Mouse (Mus musculus) 3T3-L1 (cell line): ENCODE data around the gene Prdm8.

Experiments
- DNase-seq: peaks from one replicate; pipeline ENCODE4 v3.0.0-alpha.2; 2015; ENCODE audit warnings: low read depth, low spot score

The Prdm8 gene

DNA sequence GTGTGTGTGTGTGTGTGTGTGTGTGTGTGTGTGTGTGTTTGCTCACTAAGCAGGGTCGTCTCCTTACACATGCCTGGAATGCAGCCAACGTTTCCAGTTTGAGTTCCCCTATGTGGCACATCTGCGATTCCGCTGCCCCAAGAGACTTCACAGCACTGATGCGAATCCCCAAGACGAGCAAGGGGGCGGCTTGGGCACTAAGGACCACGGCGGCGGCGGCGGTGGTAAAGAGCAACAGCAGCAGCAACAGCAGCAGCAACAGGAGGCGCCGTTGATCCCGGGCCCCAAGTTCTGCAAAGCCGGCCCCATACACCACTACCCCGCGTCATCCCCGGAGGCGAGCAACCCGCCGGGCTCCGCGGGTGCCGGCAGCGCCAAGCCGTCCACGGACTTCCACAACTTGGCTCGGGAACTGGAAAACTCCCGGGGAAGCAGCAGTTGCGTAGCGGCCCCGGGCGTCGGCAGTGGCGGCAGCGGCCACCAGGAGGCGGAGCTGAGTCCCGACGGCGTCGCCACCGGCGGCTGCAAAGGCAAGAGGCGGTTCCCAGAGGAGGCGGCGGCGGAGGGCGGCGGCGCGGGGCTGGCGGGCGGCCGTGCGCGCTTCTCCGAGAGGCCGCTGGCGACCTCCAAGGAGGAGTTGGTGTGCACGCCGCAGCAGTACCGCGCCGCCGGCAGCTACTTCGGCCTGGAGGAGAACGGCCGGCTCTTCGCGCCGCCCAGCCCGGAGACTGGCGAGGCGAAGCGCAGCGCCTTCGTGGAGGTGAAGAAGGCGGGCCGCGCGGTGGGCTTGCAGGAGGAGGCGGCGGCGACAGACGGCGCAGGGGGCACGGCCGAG, 18.2 kb downstream of the Prdm8 start:
- no peak for DNase-seq

DNA sequence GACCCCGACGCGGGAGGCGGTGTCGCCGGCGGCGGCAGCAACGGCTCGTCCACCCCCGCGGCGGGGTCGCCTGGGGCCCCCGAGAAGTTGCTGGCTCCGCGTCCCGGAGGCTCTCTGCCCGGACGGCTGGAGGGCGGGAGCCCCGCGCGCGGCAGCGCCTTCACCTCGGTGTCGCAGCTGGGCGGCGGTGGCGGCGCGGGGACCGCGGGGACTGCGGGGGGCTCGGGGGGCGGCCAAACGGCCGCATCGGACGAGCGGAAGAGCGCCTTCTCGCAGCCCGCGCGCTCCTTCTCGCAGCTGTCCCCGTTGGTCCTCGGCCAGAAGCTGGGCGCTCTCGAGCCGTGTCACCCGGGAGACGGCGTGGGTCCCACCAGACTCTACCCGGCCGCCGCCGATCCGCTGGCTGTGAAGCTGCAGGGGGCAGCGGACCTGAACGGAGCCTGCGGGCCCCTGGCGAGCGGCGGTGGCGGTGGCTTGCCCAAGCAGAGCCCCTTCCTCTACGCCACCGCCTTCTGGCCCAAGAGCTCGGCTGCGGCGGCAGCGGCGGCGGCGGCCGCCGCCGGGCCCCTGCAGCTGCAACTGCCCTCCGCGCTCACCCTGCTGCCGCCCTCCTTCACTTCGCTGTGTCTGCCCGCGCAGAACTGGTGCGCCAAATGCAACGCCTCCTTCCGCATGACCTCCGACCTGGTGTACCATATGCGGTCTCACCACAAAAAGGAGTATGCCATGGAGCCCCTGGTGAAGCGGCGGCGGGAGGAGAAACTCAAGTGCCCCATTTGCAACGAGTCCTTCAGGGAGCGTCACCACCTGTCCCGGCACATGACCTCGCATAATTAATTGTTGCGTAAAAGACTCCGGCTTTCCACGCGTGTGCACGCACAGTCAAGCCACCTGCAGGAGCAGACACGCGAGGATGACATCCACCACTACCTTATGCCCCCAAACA, 19.1 kb downstream of the Prdm8 start:
- no peak for DNase-seq

DNA sequence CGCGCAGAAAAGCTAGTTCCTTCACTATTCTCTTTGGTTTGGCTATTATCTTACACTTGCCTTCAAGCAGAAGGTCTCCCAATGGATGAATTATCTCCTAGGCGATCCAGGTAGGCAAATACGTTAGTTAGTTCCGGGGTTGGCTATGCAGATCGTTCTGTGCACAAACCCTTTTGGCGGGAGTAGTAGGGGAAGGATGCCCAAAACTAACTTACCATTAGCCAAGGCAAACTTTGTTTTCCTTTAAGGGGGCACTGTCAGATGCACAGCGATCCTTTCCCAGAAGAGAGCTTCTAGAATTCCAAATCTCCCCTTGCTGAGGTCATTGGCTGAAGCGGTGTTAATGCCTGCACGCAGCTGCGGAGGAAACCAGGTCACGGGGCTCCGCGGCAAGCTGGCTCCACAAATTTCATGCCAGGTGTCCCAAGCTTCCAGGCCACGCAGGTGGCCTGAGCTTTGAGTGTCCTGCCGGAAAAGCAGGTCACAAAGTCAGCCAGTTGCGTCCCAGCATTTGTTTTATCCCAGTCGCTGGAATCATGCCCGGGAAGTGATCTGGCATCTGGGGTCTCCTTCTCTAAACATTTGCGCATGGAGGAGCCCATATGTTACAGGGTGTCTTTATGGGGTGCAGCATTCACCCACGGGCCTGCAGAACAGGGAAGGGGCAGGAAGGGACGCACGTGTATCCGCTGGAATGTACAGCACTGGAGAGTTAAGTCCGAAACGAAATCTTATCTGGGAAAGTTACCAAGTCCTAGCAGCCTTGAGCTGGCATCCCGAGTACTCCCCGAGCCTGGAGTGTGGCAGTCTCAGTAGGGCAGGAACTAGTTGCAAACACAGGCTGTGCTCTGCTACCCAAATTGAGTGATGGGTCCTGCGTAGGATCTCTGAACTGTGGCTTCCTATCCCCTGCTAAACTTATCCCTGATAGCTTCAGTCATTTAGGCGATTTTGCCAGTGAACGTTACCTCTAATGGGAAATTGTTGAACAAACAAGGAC, 22.5 kb downstream of the Prdm8 start:
- no peak for DNase-seq

DNA sequence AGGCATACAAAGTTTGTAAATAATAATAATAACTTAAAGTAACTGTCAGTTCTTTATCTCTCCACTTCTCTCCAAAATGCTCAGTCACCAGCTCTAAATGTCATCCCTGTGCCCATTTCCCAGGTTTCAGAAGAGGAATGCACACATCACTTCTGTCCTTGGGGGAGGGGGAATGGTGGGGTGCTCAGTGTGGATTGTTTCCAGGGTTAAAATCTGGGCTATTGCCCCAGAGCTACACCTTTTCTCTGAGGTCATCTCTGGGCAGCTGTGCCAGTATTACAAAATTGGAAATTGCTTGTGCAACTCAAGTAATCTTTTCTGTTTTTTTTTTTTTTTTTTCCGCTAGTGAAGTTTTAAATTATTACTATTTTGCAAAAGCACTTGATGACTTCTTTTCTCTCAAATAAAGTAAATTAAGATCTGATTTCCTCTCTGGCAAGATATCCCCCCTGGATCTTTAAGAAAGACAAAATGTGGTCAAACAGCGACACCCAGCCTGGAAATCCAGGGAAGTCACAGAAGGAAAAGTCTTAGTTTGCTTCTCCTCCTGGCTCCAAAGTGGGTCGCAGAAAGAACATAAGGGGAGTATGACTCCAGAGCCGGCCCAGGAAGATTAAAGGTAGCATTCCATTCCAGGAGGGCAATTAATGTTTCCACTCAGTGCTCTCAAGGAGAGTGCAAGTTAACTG, 25.4 kb downstream of the Prdm8 start:
- no peak for DNase-seq

DNA sequence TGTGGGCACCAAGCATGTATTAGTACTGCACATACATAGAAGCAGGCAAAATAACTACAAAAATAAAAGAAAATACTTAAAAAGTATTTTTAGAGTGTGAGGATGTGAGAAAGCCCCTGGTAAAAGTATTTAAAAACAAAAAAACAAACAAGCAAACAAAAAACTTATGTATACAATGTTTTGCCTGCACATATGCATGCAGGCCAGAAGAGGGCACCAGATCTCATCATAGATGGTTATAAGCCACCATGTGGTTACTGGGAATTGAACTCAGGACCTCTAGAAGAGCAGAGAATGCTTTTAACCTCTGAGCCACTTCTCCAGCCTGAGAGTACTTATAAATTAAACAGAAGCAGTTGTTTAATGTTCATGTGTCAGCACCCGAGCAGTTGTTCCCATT, 28.0 kb downstream of the Prdm8 start:
- DNase-seq: no peak

DNA sequence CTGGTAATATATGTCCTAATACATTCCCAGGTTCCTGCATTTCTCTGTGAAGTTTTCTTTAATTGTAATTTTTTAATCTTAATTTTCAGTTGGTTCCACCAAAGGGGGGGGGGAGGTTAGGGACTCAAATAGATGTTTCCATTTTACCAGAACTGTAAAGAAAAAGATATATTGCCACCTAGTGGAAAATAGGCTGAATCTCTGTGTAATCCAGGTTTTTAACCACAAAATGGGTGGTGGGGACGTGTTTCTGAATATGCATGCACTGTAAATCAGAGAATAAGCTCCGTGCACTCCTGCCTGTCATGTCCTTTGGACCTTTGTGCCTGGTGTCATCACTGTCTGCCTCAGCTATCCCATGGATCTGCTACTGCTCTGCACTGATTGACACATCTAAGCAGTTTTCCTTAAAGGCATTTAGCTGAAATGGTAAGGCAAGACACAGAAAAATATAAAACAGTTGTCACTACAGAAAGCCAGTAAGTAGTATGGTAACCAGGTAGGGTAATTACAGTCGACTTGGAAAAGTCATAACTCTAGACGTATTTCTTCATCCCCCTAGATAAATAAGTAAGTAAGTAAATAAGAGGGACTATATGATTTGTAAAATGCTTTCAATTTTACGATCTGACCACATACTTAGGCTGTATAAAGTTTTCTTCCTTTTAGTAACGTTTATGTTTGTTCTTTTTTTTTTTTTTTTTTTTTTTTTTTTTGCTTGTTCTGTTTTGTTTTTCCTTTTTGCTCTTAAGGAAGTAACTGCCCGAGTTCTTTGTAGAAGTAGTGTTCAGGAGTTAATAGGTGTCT, 31.6 kb downstream of the Prdm8 start:
- DNase-seq: peak; percentile 58

DNA sequence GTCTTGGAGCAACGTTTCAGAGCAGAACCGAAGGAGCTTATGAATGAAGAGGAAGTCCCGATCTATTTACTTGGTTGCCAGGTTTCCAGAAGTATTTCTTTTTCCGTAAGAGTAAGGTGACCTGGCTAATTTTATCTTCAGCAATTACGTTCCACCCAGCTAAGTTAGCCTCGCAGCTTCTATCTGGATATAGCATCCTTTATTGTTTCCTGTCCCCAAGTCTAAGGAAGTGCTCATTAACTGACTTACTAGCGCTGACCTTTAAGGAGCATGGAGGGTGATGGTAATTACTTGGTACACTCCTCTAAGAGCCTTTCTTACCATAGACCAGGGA, 32.2 kb downstream of the Prdm8 start:
- no peak for DNase-seq

DNA sequence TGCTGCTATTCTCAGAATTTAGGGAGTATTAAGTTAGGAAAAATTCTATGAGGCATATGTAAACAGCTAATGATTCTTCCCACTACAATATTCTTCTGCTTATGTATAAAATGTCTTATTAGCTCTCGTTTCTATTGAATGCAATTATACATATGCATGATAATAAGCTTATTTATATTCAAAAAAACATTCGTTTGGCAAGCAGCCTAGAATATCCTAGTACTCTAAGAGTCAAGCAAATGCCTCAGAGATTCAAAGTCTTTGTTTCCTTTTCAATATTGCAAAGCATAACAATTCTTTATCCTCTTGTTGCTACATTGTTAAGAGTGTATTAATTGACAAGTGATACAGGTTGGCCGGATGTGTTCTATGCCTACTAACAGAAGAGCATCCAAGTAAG, 34.6 kb downstream of the Prdm8 start:
- DNase-seq: no peak

DNA sequence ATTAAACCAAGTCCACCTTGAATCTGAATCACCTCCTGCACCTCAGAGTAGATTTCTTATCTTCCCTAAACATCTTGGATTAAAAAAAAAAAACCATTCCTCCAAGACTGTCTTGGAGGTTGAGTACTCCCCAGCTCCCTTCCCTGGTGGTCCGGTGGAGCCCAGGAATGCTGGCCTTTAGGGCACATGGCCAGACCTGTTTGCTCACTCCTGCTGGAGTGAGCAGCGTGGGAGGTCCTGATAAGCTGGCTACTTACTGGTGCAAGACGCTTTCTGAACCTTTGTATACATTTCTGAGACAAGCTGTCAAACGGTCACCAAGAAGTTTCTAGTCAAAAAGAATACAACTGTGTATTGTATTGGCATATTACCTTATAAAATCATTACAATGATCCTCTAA, 36.0 kb downstream of the Prdm8 start:
- DNase-seq: no peak

DNA sequence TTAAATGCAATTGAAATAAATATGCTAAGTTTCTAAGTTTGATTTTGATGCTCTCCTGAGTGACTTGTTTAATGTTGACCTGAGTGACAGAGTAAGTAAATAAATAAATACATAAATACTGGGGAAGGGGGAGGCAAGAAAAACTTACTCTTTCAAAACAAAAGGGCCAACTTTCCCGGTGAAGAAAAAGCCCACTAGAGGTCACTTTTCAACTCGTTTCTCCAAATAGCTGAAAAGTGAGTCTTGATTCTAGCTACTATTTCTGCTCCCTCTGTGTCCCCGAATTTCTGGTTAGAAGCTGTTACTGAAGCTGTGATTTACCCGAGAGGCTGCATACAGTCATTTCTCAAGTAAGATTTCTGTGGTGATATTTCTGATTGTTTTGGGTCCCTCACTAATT, 45.5 kb downstream of the Prdm8 start:
- peak; percentile 27 for DNase-seq

DNA sequence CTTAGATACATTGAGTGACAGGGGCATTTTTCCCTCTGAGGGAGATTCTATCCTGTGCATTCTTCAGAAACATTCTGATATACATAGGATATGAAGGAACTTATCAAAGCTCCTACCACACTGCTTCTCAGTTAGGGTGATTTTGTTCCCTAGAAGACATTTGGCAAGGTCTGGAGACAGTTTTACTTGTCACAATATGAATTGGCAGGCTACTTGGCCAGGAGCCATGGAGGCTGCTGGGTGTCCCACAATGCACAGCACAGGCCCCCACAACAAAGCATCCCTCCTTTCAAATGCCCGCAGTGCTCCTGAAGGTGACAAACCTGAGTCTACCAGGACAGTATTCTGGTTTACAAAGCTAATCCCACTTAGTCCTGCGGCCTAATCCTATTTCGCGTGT, 55.0 kb downstream of the Prdm8 start:
- DNase-seq: no peak

DNA sequence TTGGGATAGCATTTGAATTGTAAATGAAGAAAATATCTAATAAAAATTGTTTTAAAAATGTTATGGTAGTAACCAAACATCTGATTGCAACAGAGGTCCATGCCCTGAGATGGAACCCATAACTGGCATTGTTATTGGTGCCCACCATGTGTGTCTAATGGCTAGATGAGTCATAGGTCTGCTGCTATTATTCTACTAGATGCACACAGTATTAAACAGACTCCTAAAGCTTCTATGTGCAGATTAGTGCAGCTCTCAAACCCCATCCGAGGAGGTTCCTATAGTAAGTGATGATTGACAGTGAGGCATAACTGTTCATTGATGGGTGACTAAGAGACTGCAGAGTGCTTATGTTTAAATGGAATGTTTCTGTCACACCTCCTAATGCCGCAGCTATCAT, 59.7 kb downstream of the Prdm8 start:
- DNase-seq: no peak

DNA sequence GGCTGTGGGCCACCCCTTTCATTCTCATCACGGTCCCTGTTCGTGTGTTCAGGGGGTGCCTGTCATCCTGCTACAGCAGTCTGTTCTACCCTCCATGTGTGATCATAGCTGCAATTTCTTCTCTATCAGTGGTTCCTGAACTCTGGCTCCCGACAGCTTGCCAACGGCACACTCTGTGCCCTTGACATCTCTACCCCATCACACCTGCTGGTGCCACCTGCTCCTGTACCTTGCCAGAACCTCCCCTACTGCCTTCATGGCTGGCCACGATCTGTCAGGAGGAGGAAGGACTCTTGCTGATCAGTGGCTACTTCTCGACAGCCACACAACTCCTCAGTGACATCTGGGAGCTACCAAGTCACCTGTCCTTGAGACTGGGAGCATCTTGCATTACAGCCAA, 62.5 kb downstream of the Prdm8 start:
- no peak for DNase-seq

DNA sequence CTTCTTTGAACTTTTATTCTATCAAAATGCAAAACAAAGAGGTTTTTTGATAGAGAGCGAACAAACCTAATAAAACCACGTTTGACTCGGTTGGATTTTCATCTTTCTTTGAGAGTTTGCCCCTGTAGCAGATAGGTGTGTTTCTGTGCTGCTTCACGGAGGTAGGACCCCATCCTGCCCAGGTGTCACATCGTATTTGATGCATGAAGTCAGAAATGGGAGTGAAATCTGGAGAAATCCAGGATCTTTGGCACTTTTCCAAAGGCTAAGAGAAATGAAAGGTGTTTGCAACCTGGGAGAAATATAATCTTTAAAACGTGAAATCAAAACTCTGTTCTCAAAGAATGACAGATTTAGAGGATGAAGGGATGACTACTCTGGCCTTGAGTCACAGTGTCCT, 71.5 kb downstream of the Prdm8 start:
- DNase-seq: no peak
